Mouse (Mus musculus) liver, adult 2 months (tissue): ENCODE measurements at regions not wholly inside any gene's neighbourhood (a gene's known extent, or its start where the extent isn't known, plus 50 kb on each side); places are given as distances from the start of the nearest gene placed in this dataset.

Source experiments
- CTCF ChIP-seq: fragments of 200-500 bp; IDR thresholded peaks from 2 replicates; pipeline ENCODE4 v1.5.1; 2011; ENCODE audit warnings: low read depth, low read length, control low read depth
- POLR2A ChIP-seq: fragments of 200-500 bp; IDR thresholded peaks from 2 replicates; pipeline ENCODE4 v1.6.1; 2011; ENCODE audit warnings: low read length, control low read depth; ENCODE audit not compliant: insufficient read depth; ENCODE audit errors: extremely low read depth

GRCm38 (mm10) chr19:56232950-56233349, 54.0 kb upstream of the Habp2 start:
- peak; percentile 25; the same call in 1 of the 2 replicates for TF ChIP-seq CTCF
- TF ChIP-seq POLR2A: no peak
